Mouse (Mus musculus): ENCODE results near the gene Lrch2.

Lrch2 gene

DNA sequence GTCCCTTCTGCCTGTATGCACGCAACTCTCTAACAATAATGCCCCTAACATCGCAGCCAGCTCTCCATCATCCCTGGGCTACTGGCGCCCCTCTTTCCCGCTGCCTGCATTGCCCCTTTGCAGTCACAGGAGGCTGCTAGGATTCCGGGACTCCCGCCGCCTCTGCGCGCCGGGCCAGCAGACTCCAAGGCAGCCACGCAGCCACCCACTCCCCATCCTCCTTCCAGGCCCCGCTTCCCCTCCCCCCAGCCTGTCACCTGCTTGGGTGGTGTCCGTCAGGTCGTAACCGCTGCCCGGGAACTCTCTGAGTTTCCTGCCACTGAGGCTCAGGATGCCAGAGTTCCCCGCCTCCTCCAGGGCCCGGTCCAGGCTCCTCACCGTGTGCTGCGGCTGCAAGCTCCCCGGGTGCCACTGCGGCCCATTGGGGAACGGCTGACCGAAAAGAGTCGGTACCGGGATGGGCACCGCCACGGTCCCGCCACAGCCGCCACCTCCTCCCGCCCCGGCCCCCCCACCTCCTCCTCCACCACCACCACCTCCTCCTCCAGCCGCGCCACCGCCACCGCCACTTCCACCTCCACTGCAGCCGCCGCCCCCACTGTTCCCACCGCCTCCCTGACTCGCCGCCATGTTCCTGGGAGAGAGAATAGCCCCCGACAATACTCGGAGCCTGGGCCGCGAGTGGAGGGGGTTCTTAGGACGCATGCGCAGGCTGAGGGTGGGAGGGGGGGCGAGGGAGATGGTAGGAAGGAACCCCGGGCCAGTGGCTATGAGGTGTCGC lies at the start of gene Lrch2:
Gene Lrch2, minus strand, starts transcription at position 661 of the 781 bp plus-strand sequence.
- 3% methylated on average over 20 of the region's 50 CpGs for WGBS

DNA sequence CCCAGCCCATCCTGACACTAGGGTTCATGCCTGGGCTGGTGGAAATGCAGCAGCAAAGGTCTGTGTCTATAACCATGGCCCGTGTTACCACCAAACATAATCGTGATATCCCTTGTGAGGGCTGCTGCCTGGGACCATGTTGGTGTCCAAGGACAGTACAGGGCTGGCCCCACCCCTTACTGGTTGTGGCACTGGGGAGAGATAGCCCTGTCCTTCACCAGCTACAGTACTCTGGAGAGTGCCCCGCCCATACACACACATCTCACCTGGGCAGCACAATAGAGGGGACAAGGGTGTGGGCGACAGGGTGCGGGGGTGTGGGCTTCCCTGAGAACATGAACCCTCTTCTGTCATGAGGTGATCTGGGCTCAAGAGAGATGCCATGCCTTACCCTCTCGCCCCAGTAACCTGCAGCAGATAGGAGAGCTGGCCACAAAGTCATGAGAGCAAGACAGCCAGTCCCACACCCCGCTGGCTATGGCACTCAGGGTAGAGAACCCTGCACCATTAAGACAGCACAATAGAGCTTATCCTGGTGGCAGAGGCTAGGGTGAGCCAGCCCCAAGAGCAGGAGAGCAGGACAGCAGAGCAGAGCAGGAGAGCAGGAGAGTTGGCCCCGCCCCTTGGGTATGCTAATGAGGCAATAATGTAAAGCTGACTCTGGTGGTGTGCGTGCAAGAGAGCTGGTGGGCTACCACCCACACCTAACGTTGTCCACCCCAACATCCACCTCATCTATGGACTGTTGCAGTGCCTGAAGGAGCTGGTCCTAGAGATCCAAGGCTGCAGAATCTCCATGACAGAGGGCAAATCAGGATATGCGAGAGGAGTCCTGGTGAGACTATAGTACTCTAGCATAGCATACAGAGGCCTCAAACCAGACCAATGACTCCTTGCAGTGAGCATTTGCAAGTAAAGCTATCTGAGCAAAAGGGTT lies 12.7 kb downstream of the Lrch2 start:
- 76% methylated on average over 11 of the region's 11 CpGs for WGBS

- 69% methylated on average over 3 of the region's 3 CpGs for WGBS
Observed at GRCm38 (mm10) chrX:147537117-147537516, 16.8 kb downstream of the Lrch2 start.

GRCm38 (mm10) chrX:147535616-147536015 lies 18.3 kb downstream of the Lrch2 start:
- 83% methylated on average over 2 of the region's 2 CpGs for WGBS

DNA sequence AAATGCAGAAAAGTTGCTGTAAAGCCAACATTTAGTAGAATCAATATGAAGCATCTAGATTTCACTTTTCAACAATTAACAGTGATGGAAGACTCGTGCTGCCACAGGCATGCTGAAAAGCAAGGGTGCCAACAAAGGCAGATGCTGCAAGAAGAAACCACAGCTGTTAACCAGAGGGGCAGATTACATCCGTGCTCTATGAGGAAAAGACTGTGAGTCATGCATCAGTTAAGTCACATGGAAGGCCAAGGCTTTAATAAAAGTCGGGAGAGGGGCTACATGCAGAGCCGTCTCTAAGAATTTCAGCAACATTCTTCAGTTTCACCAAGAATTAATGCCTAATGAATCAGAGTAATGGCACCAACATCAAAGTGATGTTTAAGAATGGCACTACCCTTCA lies 22.2 kb downstream of the Lrch2 start:
- WGBS = 33% methylated on average over 4 of the region's 4 CpGs

DNA sequence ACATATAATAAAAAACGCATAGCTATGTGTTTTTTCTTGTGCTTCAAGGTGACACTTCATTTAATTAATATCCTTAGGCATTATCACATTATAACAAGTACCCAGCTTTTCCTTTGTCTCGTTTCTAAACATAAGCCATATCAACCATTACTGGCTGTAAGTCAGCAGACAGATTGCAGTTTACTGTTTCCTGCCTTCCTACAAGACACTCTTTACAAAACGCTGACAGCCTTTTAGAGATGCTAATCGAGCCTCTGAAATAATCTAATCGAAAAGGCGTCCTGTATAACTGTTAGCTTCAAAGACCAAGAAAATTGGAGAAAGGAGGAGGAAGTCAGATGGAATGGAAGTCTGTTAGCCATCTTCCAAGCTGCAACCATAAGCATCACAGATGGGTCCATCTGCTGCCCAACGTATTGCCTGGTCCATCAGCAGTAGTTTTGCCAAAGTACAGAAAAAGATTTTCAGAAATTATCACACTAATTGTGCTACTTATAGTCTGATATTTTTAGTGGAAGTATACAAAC lies 26.2 kb downstream of the Lrch2 start:
- 34% methylated on average over 7 of the region's 7 CpGs for WGBS

DNA sequence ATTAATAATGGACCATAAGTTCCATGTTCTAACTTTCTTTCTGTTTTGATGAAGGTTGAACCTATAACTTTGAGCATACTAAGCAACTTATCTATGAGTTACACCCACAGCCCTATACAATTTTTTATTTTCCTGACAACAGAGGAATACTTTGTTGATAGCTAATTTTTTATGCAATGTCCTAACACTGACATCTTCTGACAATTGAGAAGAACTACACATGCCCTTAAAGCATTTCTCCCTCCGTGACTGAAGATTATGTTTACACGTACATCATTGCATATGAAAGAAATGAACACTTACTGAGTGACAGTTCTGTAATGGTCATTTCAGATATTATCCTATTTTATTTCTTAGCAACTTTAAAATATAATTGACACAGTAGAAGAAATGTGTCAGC lies 64.3 kb downstream of the Lrch2 start:
- WGBS = 34% methylated on average over 2 of the region's 2 CpGs

GRCm38 (mm10) chrX:147453610-147454009 lies 100.3 kb downstream of the Lrch2 start, which contains the start of gene Vmn1r239-ps:
TSS of gene Vmn1r239-ps (minus strand) at chrX:147453710.
- WGBS = 75% methylated on average over 1 of the region's 1 CpGs

DNA sequence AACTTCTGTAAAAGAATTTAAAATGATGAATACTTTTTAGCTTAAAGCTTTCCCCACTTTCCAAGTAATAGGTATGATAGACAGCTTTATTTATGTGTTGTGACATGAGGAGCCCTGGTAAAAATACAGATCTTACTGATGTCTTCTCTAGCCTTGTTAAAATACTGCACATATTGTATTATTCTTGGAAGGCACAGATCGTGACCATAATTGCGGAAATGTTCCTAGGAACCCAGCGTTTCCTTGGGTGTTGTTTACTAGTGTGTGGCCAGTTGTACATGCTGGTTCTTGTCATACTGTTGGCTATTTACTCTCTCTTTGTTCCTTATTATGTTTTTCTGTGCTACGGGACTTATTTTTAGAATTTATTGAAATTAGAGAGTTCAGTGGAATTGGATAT lies 110.5 kb downstream of the Lrch2 start:
- 72% methylated on average over 4 of the region's 4 CpGs for WGBS

DNA sequence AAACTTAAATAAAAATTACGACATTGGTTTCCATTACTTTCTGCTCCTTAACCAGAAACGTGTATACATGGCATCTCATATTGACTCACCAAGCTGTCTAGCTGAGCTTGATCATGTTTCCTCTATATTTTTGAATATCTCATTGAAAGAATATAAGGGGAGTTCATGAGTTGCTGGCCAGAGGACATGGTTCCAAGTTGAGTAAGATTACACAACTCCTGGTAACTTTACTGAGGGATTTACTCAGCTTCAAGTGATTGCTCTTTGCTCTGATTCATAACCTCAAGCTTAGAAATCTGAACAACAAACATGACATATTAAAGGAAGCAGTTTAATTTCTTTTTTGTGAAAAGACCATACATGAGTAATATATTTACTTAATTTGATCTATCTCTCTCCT lies 118.5 kb downstream of the Lrch2 start:
- WGBS = 88% methylated on average over 2 of the region's 2 CpGs

DNA sequence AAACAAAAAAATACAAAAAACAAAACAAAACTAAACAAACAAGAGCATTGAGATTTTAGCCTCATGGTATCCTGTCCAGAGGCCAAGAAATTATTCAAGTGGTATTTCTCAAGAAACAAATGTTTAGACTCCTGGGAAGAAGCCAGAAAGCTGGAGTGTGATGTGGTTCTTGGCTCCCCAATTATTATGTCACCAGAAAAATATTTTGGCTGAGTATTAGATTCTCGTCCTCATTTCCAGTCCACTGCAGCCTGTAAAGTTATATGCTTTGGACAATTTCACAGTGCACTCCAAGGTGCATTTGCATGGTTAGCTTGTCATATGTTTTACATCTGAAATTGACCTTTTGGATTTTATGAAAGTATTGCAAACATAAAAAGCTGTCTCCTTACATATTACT lies 124.1 kb downstream of the Lrch2 start:
- WGBS = 74% methylated on average over 1 of the region's 1 CpGs

GRCm38 (mm10) chrX:147429129-147429528 lies 124.8 kb downstream of the Lrch2 start, which contains the start of gene Il13ra2:
TSS of gene Il13ra2 (minus strand) at chrX:147429192.
- WGBS = 64% methylated on average over 1 of the region's 1 CpGs
